Mouse (Mus musculus) gastrocnemius, postnatal 36 days (tissue): ENCODE results near the gene Arhgap15. TPM values are rescaled to one million over a fixed set of nuclear protein-coding genes. Genes with fewer than 3 reads are reported as not detected.
A peak's percentile ranks its signal among the peaks of the same experiment; 100 is the strongest.

Source experiments
- DNase-seq, 2 experiments: peaks; one replicate each; pipeline ENCODE4 v3.0.0; 2022
- intact Hi-C: fragments of 180-260 bp; cut with DNase I; formaldehyde crosslinking; loops from one replicate; pipeline ENCODE4 v1.15.1; 2025
- total RNA-seq, 2 experiments: library from RNA; stranded (reverse); gene quantifications; 2 replicates each; pipeline ENCODE4 v1.2.3; 2021

Gene Arhgap15
- total RNA-seq, 2 experiments from 2014 or later, result 0.79 to 0.81 TPM

DNA sequence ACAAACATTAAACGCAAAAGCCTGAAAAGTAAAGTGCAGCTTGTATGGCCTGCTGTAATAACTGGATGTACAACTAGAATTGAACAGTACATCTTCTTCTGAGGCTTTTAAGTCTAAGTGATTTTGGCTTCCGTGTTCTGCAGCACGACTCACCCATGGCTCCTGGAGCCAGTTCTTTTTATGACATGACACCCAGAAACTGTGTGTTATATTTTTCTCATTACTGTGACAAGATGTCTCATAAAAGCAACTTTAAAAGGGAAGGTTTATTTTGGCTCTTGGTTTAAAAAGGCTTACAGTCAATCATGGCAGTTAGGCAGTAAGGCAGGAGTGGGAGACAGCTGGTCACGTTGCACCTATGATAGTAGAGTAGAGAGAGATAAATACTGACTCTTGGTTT, 349.9 kb downstream of the Arhgap15 start:
- no peak for DNase-seq
- intact Hi-C loops, result no loop called here

DNA sequence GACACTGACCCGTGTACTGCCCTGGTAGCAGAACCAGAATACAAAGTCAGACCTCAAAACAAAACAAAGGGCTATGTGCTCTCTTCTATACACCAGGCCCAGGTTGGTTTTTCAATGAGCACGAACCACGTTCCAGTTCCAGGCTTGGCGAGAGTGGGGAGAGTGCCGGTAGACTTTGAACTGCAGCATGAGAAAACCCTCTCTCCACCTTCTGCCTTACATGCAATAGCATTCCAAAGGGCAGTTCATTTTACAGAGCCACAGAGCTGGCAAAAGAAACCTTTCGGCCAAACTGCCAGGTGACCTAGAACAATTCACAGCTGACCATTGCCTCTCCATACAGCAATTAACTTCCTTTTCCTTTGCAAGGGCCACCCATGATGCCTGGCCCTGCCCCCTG, 353.7 kb downstream of the Arhgap15 start:
- DNase-seq, result no peak
- intact Hi-C loops, result no loop called here

DNA sequence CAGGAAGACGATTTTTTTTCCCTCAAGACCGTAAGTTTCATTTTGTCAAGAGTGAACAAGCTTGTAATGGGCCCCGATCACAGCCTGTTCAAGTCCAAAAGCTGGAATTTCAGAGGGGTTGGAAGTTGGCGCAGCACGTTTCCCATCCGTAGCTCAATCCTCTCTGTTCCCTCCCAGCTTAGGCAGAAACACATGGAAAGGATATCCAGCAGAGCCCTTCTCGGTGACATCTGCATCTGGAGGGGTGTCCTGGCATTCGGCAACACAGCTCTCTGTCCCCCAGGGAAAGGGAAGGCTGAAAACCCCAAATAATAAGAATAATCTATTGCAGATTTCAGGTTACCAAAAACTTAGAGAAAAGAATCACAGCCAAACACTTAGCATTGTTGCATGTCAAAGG, 354.7 kb downstream of the Arhgap15 start:
- DNase-seq, result no peak
- intact Hi-C loops, result no loop called here

DNA sequence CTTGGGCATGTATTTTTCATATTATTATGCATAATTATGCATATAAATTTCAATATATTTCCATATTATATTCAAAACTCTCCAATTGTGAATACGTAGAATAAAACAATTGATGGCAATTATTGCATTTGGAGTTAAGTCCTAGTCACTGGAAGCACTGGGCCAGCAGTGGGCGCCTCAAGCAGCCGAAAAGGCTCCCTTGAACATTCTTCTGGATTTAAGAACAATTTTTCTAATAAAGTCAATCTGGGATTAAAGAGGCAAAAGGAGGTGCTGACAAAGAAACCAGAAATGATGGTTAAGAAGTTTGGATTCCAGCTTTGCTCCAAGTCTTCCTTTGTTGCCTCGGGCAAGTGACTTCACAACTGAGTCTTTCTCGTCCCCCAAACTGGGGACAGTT, 355.1 kb downstream of the Arhgap15 start:
- intact Hi-C loops, result no loop called here
- DNase-seq, result no peak

DNA sequence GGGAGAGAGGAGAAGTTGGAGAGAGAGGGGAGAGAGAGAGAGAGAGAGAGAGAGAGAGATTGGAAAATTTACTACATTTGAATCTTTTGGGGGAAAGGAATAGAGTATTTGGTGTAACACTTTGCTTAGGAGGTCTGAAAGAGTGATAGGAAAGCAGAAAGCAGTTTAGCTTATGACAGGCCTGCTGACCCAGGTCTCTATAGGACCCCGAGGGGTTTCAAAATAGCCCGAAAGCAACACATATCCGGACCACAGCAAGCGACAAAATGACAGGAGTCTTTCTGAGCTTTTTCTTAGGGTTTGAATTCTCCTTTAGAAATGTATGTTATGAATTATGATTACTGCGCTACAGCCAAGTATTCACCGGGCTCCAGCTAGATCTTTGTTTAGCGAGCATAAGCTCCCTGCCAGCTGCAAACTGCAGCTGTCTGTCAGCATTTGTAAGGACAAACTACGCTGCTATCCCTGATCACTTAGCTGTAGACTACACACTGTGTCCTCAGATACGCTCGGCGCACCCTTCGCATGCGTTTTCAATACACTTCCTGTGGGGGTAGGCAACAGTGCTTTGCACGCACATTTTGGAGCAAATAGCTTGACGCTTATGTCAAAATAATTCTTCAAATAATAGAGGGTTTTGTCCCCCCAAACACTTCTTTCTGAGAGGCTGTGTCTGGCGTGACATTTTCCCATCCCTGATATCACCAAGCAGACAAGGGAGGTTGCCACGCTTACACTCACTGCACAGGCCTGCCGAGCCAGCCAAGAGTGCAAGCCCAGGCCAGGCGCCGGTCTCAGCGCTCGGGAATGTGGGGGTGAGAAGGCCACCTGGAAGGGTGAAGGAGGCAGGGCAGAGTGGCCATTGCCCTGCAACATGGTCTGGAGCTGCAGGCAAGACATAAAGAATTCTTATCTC, 355.9 kb downstream of the Arhgap15 start:
- intact Hi-C loops, result no loop called here
- DNase-seq, result peak; percentile 28 to 42

DNA sequence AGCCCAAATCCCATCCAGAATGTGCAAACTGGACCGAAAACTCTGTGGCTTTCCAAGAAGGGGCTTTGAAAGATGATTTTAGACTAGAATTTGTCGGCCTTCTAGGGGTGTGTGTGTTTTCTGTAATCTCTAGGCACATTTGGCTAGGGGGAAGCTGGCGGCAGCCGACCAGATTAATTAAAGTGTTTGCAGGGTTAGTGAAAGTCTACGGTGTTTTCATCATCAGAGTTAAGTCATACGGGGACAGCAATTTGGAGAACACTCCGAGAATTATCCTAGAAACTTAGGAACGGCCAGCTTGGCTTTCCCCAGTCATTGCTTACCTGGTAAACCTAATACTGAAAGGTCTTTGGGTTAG, 356.6 kb downstream of the Arhgap15 start:
- DNase-seq, result no peak
- intact Hi-C loops, result no loop called here

DNA sequence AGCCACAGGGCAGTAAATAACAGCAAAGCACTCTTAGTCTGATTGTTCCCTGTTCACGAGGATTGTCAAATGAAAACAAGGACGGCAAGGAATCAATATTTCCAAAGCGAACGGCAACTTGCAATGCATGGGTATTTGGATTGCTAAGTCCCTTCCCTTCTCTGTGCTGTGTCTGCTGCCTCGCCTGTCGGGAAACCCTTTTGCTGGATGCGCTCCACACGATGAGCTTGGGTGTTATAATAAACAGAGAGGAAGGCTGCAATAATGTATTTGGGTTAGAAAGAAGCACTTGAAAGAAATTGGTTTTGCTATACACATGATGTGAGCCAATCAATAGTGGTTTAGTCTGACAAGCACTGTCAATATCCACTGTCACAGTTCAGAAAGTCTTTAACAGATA, 357.7 kb downstream of the Arhgap15 start:
- no peak for DNase-seq
- intact Hi-C loops, result no loop called here

DNA sequence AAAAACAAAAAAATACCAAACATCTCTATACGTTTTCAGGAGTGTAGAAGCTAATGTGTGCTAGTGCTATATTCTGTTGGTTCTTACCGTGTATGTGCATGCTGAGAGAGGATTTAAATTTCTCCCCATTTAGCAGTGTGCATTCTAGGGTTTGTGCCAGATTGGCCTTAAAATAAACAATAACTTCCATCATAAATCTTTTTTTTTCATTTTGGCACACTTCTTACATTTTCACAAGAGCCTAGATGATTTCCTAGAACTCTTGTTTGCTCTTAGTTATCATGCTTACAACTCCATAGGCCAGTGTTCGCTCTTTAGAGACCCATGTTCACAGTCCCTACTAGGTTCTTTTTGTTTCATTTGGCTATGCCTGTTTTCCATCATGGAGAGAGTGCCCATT, 362.7 kb downstream of the Arhgap15 start:
- DNase-seq, result no peak
- intact Hi-C loops, result no loop called here

DNA sequence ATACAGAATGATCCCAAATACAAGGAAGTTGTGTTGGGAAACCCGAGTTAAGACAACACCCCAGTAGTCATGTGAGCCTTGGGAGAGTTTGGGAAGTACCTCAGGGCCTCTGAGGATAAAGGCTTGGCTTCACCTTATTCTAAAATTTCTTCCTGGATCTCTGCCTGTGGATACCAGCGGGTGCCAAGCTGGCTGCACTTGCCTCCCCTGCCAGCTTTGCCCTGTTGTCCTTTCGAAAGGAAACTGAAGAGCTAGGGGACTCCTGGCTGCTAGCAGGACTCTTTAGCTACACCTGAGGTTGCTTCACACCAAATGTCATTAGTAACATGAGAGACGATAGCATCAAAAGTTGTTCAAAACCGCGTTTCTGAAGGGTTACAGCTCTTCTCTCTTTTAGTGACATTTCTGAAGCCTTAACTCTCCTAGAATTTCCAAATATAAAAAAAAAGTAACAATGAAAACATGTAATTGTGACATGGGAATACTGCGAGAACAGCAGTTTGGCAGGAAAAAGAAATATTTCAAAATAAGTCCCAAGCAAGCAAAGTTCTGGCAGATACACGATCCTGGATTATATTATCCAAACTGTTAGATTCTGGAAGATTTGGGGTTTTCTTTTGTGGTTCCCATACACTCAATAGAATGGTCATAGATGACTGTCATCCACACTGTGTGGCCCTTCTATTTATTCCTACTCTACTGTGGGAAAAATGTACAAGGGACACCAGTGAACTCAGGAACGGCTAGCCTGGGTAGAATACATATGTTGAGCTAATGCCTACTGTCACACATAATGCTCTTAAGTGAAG, 364.6 kb downstream of the Arhgap15 start:
- intact Hi-C loops, result no loop called here
- peak in 1 of 2 experiments; percentile 33 for DNase-seq

DNA sequence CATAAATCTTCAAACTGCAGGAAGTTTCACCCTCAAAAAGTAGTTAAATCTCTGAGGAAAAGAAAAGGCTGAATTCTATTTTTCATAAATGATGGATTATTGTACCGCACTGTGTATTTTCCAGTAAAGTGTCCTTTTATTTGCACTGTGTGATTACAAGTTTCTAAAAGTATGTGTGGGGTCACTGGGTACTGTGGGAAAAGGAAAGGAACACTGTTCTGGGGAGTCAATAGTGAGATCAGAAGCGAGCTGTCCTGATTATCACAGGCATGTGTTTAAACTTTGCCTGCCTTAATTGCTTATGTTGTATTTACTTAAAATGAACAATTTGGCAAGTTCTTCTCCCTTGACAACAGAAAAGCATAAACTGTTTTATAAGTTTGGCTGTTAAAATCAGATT, 365.7 kb downstream of the Arhgap15 start:
- no peak for DNase-seq
- intact Hi-C loops, result no loop called here

DNA sequence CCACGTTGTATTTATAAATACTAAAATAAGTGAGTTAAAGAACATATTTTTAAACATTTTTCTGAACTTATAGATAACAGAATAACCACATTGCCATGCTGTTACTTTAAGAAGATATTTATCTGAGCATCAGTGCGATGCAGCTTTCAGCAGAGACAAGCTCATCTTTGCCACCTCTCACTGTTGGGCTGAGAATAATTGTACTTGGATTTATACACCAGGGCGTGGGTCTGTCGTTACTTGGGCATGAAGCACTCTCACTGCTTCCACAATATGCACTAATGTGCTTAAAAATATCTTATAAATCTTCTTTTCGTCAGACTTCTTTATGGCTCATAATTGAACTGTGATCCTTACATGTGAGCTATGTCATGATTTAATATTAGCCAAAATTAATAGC, 372.5 kb downstream of the Arhgap15 start:
- no peak for DNase-seq
- intact Hi-C loops, result no loop called here

DNA sequence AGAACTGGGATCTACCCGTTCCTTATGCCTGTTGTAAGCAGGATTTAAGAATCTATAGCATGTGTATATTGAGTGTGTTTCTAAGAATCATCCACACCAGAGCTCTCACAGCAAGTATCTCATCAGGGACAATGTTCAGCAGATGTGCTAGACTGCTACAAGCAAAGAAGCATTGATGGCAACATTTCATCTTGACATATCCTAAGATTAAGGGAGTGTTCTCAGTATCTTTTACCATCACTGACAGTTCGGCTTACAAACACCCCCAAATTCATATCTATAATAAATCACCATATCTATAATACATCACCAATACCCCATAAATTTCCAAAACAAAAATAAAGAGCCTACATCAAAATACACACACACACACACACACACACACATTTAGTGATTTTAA, 374.6 kb downstream of the Arhgap15 start:
- intact Hi-C loops, result no loop called here
- no peak for DNase-seq

DNA sequence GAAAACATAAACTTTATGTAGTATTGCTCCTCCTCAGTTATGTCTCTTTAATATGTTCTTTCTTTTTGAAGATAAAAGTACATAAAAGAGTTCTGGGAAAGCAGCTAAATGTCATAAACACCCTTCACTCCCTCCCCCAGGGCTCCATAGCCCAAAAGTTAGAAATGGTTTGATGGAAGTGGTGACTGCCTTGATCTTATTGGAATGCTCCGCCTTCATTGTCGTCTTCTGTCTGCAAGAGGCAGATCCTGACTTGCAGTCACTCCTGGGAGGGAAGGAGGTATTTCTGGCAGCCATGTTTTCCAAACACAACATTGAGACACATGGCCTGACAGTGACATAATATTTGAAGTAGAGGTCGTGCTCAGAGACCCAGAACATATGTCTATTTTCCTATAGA, 375.5 kb downstream of the Arhgap15 start:
- DNase-seq, result no peak
- intact Hi-C loops, result no loop called here

DNA sequence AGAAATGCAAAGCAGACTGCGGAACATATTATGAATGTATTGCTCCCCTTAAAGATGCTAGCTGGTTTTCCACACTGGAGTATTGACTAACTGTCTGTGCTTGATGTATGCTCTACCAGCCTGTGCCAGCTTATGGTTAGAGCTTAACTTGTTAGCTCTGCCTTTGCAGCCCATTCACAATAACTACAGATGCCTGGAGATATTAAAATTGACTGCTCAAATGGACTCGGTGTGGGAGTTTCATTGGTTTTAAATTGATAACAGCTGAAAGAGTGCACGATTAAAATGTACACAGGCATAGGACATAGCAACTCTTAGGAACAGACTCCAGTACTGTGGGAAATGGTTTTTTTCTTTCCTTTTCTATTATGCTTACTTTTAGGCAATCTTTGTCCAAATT, 376.1 kb downstream of the Arhgap15 start:
- intact Hi-C loops, result no loop called here
- DNase-seq, result no peak

DNA sequence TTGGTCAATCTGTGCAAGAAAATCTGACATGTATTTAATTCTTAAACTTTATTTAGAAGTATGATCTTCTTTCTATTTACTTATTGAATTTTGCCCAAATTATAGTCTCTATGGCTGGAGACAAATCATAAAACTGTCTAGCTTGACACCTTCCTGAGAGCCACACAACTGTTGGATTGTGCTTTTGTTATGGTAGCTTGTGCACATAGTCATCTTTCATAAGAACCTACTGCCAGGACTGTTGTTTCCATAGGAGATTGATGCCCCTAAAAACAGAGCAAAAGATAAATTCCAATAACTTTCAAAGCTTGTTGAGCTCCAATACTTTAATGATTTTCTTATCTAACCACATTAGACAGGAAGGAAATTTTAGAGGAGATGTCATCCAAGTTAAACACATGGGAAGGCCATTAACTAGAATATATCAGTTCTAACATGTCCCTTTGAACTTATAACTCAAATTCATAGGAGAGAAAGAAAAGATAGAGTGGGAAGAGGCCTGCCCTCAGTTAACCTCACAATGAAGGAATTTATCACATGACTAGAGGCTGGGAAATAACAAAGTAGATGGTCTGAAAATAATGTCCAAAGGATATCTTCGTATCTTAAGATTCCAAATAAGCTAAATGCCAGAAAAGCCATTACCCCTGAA, 377.5 kb downstream of the Arhgap15 start:
- intact Hi-C loops, result no loop called here
- DNase-seq, result no peak

DNA sequence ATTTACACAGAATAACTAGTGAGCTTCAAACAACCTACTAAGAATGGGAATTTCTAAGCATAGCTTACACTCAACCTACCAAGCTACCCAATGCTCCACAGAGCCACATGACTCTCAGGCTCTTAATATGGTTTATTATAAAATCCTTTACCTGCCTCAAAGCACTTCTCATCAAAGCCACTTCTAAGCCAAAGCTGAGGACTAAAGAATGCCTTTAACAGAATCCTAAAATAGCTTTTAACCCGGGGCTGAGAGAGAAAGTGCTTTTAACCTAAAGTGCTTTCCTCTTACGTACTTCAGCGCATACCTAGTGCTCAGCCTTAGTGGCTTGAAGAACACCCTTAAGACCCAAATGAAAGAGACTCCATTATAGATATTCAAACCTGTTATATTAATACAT, 380.9 kb downstream of the Arhgap15 start:
- no peak for DNase-seq
- intact Hi-C loops, result no loop called here

DNA sequence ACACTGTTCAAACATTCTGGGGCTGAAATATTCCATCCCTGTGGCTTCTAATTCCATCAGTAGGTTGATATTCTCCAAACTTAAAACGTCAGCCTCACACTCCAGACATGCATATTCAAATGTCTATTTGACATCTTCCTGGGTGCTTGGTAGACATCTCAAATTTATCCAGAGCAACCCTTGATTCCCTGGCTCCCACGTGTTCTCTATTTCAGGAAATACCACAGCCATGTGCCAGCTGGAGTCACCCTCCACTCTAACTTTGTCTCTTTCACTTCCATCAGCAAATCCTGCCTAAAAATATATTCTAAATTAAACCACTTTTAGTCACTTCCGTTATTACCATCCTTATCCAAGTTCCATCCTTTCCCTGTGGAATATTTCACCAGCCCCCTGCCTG, 382.6 kb downstream of the Arhgap15 start:
- intact Hi-C loops, result no loop called here
- DNase-seq, result no peak

DNA sequence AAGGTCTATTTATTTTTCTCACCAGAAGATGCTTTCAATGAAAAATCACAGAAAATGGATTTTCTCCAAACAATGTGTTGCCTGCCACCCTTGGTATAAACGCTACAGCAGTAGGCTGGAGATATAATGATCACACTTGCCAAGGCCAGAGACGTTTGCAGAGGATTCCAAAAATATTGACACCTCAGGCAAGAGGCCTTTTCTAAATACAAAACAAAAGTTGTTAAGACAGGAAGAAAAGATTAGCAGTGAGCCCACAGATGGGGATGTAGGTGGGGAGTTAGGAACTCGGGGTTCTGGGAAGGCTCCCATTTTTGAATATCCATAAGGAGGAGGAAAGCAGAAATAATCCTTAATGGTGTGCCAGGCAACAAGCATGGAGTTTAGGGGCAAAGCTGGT, 386.2 kb downstream of the Arhgap15 start:
- intact Hi-C loops, result no loop called here
- DNase-seq, result no peak

DNA sequence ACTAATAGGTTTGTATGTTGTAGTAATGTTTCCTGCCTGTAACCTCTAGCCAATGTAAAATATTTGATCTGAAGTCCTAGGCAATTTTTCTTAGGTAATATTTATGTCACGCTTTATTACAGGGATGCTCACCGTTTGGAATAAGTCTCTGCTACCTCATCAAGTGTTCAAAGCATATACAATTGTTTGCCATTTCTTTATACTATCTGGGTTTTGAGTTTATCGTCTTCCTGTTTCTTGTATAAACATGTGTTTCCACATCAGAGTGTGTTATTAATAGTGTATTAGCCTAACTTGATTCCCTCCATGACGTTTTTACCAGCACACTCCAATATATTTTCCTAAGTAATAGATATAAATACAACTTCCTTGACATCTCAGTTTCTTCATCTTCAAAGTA, 391.8 kb downstream of the Arhgap15 start:
- intact Hi-C loops, result loop anchor here (10.0 kb wide), 1 partner anchor 974 kb away; the partner anchor contains the start of gene Zeb2

DNA sequence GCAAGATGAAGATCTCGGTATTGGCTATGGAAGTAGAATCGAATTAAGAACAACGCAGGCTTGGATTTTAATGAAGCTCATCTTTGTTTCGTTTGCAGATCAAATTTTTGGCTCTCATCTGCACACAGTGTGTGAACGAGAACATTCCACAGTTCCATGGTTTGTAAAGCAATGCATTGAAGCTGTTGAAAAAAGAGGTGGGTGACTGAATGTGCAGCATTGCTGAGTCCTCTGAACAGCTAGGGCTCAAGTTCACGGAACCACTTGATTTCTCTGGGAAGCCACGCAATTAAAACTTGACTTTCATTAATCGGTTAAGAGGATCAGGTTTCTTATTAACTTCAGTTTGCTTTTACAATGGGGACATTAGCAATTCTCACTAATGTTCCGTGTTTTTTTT, 393.5 kb downstream of the Arhgap15 start:
- no peak for DNase-seq
- intact Hi-C loops, result loop anchor here (10.0 kb wide), 1 partner anchor 973 kb away; the partner anchor contains the start of gene Zeb2

More for the DNA sequence above, 391.8 kb downstream of the Arhgap15 start:
- DNase-seq, result no peak

DNA sequence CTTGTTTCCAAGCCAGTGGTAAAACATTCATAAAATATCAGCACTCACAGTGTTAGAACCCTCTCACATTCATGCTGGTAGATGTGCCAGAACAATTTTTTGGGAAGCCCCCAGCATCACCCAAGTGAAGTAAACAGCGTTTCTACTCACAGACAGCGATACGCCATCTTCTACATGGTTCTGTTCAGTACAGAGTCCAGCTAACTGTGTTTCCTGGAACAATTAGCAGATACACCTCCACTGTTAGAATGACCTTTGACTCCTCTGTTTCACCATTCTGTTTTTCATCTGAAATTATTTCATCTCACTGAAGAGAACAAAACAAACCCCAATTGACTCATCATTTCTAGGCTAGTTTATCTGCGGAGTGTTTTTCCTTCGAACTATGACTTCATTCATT, 394.0 kb downstream of the Arhgap15 start:
- intact Hi-C loops, result loop anchor here (10.0 kb wide), 1 partner anchor 972 kb away; the partner anchor contains the start of gene Zeb2
- no peak for DNase-seq
